Mouse (Mus musculus) kidney, postnatal 0 days (tissue): ENCODE results near the gene Tcaf2. TPM values are rescaled to one million over a fixed set of nuclear protein-coding genes. Genes with fewer than 3 reads are reported as not detected.

Source experiments
- ATAC-seq: fragments of 200-750 bp; cut with Nextera tagmentation; replicated peaks from 2 replicates; pipeline ENCODE4 v1.8.0; 2017; ENCODE audit warnings: low read depth, moderate number of reproducible peaks, moderate TSS enrichment, moderate library complexity; ENCODE audit not compliant: low FRiP score
- DNase-seq: peaks from one replicate; pipeline ENCODE4 v3.0.0-alpha.2; 2016; ENCODE audit warnings: low spot score
- H3K27ac ChIP-seq: fragments of 300-500 bp; sonication (generic); 2 replicates; pipeline ENCODE4 v1.5.1; 2014; ENCODE audit warnings: mild to moderate bottlenecking
- H3K27me3 ChIP-seq: fragments of 300-500 bp; sonication (generic); 2 replicates; pipeline ENCODE4 v1.6.1; 2014; ENCODE audit warnings: low read length, mixed read lengths; ENCODE audit not compliant: insufficient read depth
- H3K36me3 ChIP-seq: fragments of 300-500 bp; sonication (generic); 2 replicates; pipeline ENCODE4 v1.6.1; 2014; ENCODE audit warnings: low read length, mixed read lengths; ENCODE audit not compliant: insufficient read depth
- H3K4me1 ChIP-seq: fragments of 300-500 bp; sonication (generic); replicated peaks from 2 replicates; pipeline ENCODE4 v1.6.1; 2014; ENCODE audit warnings: antibody characterized with exemption, low read length, mixed read lengths; ENCODE audit not compliant: insufficient read depth
- H3K4me2 ChIP-seq: fragments of 300-500 bp; sonication (generic); 2 replicates; pipeline ENCODE4 v1.6.1; 2014; ENCODE audit warnings: mild to moderate bottlenecking, low read length, moderate library complexity, mixed read lengths
- H3K4me3 ChIP-seq: fragments of 300-500 bp; sonication (generic); replicated peaks from 2 replicates; pipeline ENCODE4 v1.5.1; 2014; ENCODE audit warnings: low read depth, low read length
- H3K9ac ChIP-seq: fragments of 300-500 bp; sonication (generic); 2 replicates; pipeline ENCODE4 v1.6.1; 2014; ENCODE audit warnings: low read depth, low read length
- H3K9me3 ChIP-seq: fragments of 300-500 bp; sonication (generic); replicated peaks from 2 replicates; pipeline ENCODE4 v1.6.1; 2016; ENCODE audit warnings: low read length, inconsistent platforms, mixed read lengths
- CTCF ChIP-seq: IDR thresholded peaks from 2 replicates; pipeline ENCODE4 v1.5.1; 2016; ENCODE audit warnings: antibody characterized with exemption, low read depth, mild to moderate bottlenecking, moderate library complexity
- WGBS: fragments of 180-500 bp; shearing (Covaris S2); extraction: QIAGEN DNeasy Blood & Tissue Kit; methylation state at CpG from one replicate; pipeline ENCODE4 v1.1.7; 2014; 5-methylcytosine and 5-hydroxymethylcytosine counted together
- polyA plus RNA-seq: library from polyadenylated mRNA; unstranded; fragments of >200 nt; fragmentation: Nextera tagmentation; extraction: Ambion mirVana; gene quantifications from 2 replicates; pipeline ENCODE4 v1.2.1, GENCODE M21; 2015

Tcaf2 gene
- polyA plus RNA-seq, 1 experiment from 2014 or later: 3.2 TPM

DNA sequence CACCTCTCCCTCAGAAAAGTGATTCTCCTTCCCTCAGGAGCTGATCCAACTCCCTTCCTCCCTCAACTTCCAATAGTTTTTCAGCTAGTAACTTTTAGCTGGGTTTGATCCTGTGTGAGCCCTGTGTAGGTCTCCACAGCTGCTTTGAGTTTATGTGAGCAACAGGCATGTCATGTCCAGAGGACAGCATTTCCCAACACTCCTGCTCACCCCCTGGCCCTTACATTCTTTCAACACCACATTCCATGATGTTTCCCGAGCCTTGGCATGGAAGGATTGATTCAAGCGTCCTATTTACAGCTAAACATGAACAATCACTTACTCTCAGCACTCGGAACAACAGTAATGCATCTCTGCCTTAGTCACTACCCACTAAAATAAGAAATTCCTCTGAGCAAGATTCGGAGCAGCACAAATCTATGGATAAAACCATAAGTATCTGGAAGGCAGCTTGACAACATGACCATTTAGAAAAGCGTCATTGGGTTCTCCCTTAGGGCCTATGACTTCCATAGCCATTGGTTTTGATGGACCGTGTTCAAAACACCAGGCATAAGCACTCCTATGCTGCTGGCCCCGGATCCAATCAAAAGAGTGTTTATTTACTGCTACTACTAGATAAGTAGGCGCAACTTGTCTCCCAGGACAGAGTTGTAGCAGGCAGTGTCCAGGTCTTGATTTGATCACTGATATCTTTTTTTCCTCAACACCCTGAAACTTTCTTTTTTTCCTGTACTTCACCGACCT is 62.1 kb downstream of the Tcaf2 start:
- no peak for TF ChIP-seq CTCF
- DNase-seq: peak; percentile 7
- no peak for ATAC-seq
- Histone ChIP-seq H3K36me3 (no peaks in the 10 kb centered on the region), H3K27me3 (no peaks in the 10 kb centered on the region), H3K9me3 (no peaks in the 10 kb centered on the region), H3K4me1 (no peaks in the 10 kb centered on the region), H3K9ac (no peak overlapping the region), H3K4me2 (peak overlapping the region; percentile 32; the same call in 1 of the 2 replicates), H3K4me3 (no peak overlapping the region), H3K27ac (no peak overlapping the region)
- 59% methylated on average over 9 of the region's 9 CpGs for WGBS

DNA sequence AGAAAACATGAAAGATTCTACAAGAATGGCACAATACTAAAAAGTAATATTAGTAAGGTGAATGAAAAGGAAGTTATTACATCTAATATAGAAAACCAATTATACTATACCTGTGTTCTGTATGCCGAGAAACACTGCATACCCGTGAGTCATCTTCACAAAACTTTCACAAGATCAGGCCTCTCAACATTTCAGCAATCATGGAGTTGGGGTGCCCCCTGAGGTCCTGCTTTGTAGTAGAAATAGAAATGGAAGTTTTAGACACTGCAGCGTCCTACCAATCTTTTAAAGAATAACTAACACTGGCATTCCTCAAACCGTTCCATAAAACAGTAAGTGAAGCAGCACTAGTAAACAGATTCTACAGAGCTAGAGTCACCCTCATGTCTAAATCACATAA is 66.4 kb downstream of the Tcaf2 start:
- no peaks in the 10 kb centered on the region for H3K27me3 ChIP-seq
- DNase-seq: no peak
- no peak overlapping the region for H3K27ac ChIP-seq
- H3K9ac ChIP-seq: no peak overlapping the region
- no peak overlapping the region for H3K4me3 ChIP-seq
- H3K9me3 ChIP-seq: no peaks in the 10 kb centered on the region
- H3K4me1 ChIP-seq: no peaks in the 10 kb centered on the region
- WGBS: 74% methylated on average over 4 of the region's 4 CpGs
- H3K36me3 ChIP-seq: no peaks in the 10 kb centered on the region
- ATAC-seq: no peak
- no peak overlapping the region for H3K4me2 ChIP-seq
- TF ChIP-seq CTCF: peak; percentile 36

DNA sequence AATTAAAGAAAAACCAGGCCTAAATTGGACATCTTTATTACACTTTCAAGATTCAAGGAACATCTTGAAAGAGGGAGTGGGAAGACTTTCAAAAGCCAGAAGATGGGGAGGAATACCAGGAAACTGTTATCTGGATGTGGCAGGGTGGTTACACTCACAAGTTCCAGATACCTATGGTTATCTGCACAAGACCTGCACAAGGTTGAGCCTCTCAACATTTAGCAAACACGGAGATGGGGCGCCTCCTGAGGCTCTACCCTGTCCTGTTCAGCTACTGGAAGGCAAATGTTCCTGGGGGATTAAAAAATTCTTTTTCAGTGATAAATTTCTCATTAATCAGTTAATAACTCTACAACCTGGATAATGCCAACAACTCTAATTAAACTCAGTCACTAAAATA is 67.6 kb downstream of the Tcaf2 start:
- Histone ChIP-seq H3K9ac (no peak overlapping the region), H3K4me1 (no peaks in the 10 kb centered on the region), H3K9me3 (no peaks in the 10 kb centered on the region), H3K27me3 (no peaks in the 10 kb centered on the region), H3K27ac (no peak overlapping the region), H3K4me2 (no peak overlapping the region), H3K4me3 (no peak overlapping the region), H3K36me3 (no peaks in the 10 kb centered on the region)
- 91% methylated on average over 2 of the region's 2 CpGs for WGBS
- TF ChIP-seq CTCF: no peak
- no peak for DNase-seq
- ATAC-seq: no peak

Other genes with a start within 250 kb of the Tcaf2 start
- gene Tas2r143, start 245.0 kb downstream of the Tcaf2 start, polyA plus RNA-seq: not detected in 2 replicates
- gene Tas2r135, start 239.8 kb downstream of the Tcaf2 start, polyA plus RNA-seq: not detected in 2 replicates
- not detected in 2 replicates for gene Tas2r126, start 210.7 kb downstream of the Tcaf2 start, polyA plus RNA-seq
- gene Olfr458, start 180.1 kb downstream of the Tcaf2 start, polyA plus RNA-seq: 0.12 TPM in 1 of 2 replicates, not detected in the other
- not detected in 2 replicates for gene Olfr457, start 168.9 kb downstream of the Tcaf2 start, polyA plus RNA-seq
- not detected in 2 replicates for gene Olfr456, start 158.0 kb downstream of the Tcaf2 start, polyA plus RNA-seq
- not detected in 2 replicates for gene Olfr455, start 97.7 kb downstream of the Tcaf2 start, polyA plus RNA-seq
- not detected in 2 replicates for gene Tcaf3, start 47.6 kb downstream of the Tcaf2 start, polyA plus RNA-seq
- gene Tcaf1, start 64.8 kb upstream of the Tcaf2 start, polyA plus RNA-seq: 59.6 and 63.4 TPM in 2 replicates
- not detected in 2 replicates for gene Olfr453, start 94.1 kb upstream of the Tcaf2 start, polyA plus RNA-seq
- gene Olfr38, start 111.2 kb upstream of the Tcaf2 start, polyA plus RNA-seq: not detected in 2 replicates
- not detected in 2 replicates for gene Olfr452, start 139.8 kb upstream of the Tcaf2 start, polyA plus RNA-seq
- gene Olfr450, start 166.7 kb upstream of the Tcaf2 start, polyA plus RNA-seq: not detected in 2 replicates
- not detected in 2 replicates for gene Olfr449, start 189.1 kb upstream of the Tcaf2 start, polyA plus RNA-seq
- gene Olfr448, start 245.2 kb upstream of the Tcaf2 start, polyA plus RNA-seq: not detected in 2 replicates